Mouse (Mus musculus) left cerebral cortex, postnatal 4 days (tissue): ENCODE results near the gene Grin1. TPM values are rescaled to one million over a fixed set of nuclear protein-coding genes. Genes with fewer than 3 reads are reported as not detected.
"Not testable (repeated sequence)": the region's sequence is repeated elsewhere in the genome, so short reads cannot be mapped to it uniquely, and the experiment has no call there.

Experiments
- DNase-seq: peaks from one replicate; pipeline ENCODE4 v3.0.0-alpha.2; 2022
- intact Hi-C: fragments of 180-260 bp; cut with DNase I; formaldehyde crosslinking; loops from one replicate; pipeline ENCODE4 v1.15.1; 2025
- total RNA-seq, 2 experiments: library from RNA; stranded (reverse); gene quantifications; 2 replicates each; pipeline ENCODE4 v1.2.3; 2021

Grin1 gene
- total RNA-seq, 2 experiments from 2014 or later, result 163 to 186 TPM

DNA sequence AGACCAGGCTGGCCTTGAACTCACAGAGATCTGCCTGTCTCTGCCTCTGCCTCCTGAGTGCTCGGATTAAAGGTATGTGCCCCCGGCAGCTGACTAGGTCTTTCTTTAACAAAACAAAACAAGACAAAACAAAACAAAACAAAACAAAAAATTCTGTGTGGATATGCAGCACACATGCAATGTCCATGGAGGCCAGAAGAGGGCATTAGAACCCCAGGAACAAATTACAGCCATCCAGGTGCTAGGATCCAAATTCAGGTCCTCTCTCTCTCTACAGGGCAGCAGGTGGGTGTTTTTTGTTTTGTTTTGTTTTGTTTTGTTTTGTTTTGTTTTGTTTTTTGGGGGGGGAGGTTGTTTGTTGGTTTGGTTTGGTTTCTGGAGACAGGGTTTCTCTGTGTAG, 60.1 kb downstream of the Grin1 start:
- no peak for DNase-seq
- intact Hi-C loops, result loop anchor here (5.0 kb wide), 2 partner anchors 37 to 62 kb away; partner anchors contain the start of genes Tor4a and Tubb4b

DNA sequence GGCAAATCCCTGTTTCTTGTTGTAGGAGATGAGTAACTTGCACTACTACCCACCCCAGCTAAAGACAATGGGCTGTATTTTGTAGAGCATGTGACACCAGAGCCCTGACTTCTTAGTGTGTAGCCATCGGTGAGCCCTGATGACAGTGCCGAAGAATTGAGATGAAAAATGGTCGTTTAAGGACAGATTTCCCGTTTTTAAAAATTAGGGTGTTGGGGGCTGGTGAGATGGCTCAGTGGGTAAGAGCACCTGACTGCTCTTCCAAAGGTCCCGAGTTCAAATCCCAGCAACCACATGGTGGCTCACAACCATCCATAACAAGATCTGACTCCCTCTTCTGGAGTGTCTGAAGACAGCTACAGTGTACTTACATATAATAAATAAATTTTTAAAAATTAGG, 61.7 kb downstream of the Grin1 start:
- not testable (repeated sequence) for DNase-seq
- intact Hi-C loops, result loop anchor here (5.0 kb wide), 2 partner anchors 35 to 60 kb away; partner anchors contain the start of genes Tor4a and Tubb4b

DNA sequence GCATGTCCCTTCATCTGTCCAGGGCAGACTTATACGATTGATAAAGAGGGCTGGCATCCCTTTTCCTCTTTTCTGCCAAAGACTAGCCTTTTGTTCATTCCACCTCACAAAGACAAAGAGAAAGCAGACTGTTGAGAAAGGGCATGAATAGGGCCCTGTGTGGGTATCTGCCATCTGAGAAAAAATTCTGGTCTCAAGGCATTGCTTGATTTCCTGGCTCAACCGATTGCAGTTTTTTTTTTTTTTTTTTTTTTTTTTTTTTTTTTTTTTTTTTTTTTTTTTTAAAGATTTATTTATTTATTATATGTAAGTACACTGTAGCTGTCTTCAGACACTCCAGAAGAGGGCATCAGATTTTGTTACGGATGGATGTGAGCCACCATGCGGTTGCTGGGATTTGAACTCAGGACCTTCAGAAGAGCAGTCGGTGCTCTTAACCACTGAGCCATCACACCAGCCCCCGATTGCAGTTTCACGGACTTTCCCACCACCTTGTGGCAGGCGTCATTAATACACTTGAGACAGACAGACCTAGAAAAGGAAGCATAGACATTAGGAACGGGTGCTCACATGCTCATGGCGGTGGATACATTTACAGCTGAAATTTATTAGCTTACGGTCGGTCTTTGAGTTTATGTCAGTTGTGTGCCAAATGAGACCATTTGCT, 62.4 kb downstream of the Grin1 start:
- intact Hi-C loops, result loop anchor here (5.0 kb wide), 2 partner anchors 34 to 59 kb away; partner anchors contain the start of genes Tor4a and Tubb4b
- DNase-seq, result not testable (repeated sequence)

DNA sequence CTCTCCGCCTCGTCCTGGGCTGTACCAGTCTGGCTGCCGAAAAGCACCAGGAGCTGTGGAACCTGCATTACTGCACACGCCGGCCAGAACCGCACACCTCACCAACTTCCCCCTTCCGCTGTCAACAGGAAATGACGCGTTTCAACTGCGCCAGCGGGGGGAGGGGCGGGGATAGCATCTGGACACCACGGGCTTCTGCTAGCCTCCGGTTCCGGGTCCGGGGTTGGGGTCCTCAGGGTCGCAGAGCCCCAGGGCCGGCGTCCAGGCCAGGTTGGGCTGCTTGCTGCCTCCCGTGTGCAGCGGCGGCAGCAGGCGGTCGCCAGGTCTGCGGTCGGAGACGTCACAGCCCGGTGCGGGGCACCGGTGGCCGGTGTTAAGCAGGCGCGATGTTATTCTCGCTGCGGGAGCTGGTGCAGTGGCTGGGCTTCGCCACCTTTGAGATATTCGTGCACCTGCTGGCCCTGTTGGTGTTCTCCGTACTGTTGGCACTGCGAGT, 63.7 kb downstream of the Grin1 start, which contains the start of gene Tmem203:
TSS of gene Tmem203 (plus strand) at position 156 of the 496 bp plus-strand sequence.
- intact Hi-C loops, result loop anchor here (5.0 kb wide), 2 partner anchors 33 to 58 kb away; partner anchors contain the start of genes Tor4a and Tubb4b
- DNase-seq, result peak; percentile 91

DNA sequence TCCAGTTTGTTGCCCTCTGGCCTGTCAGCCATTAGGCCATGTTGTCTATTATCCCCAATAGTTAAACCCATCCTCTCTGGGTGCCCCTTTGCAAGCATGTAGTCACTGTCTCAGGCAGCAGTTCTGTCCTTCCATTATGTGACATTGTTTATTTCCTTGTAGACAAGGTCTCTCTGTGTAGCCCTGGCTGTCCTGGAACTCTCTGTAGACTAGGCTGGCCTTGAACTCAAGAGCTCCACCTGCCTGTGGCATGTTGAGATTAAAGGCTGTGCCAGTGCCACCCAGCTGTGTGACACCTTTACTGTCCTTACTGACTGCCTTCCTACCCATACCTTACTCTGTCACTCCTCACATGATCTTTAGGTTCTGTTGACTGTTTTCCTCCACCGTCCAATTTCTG, 66.7 kb downstream of the Grin1 start:
- intact Hi-C loops, result no loop called here
- DNase-seq, result no peak

DNA sequence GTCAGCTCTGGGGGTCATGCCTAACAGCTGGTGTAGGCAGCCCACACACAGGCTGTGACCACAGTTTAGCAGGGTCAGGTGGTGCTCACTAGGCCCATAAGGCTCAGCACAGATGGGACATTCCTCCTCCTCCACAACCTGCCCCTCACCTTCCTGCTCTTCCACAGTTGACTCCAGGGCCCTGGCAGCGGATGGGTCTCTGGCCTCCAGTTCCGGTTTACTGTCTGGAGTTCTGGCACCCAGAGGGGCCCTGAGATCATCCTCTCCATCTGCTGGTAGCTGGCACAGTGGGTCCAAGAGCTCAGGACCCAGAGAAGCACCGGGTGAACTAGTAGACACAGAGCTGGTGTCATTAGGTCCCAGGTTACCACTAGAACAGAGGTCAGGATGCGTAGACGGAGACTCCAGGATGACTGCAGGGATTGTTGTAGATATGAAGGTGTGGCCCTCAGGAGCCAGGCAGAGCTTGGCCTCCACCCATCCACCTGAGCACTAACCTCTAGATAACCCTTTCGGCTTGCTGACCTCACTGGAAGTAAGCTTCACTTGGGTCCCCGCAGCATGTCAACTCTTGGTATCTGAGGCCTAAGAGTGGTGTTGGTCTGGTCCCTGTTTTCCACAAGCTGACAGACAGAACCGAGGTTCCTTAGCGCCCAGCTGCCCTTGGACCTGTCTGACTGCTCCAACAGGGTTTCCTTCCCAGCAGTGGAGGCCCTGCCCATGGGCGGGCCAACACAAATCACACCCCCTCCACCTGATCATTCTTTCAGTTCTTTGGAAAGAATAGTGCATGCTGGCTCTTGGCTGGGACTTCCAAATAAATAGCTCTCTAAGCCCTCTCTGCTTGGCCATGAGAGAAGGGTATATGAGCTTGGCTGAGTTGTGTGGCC, 72.6 kb downstream of the Grin1 start, which contains the start of gene AL732309.1:
TSS of gene AL732309.1 (minus strand) at position 681 of the 890 bp plus-strand sequence.
- no peak for DNase-seq
- intact Hi-C loops, result no loop called here

DNA sequence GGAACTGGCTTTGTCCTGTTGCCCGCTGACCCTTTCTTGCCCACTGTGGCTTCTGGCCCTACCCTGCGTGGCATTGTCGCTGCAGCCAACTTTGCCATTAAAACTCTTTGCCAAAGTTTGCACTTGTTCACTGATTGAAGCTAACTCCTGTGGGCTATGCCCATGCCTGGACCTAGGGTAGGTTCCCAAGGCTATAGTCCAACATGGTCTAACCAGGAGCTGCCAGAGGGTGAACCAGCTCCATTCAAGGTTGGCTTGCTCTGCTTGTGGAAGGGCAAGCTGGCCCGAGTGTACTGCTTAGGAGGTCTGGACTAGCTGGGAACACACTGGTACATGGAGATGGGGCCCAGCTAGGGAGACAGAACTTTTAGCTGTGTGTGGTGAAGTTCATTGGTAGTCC, 74.8 kb downstream of the Grin1 start:
- no peak for DNase-seq
- intact Hi-C loops, result no loop called here

DNA sequence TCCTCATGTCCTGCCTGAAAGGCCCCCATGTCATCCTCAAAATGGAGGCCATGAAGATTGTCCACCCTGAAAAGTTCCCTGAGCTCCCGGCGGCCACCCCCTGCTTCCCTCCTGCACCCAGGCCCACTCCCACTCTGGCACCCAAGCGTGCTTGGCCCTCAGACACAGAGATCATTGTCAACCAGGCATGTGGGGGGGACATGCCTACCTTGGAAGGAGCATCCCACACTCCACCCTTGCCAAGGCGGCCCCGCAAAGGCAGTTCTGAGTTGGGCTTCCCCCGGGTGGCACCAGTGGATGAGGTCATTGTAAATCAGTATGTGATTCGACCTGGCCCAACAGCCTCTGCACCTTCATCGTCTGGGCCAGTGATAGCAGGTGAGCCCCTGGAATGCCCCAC, 75.6 kb downstream of the Grin1 start:
- intact Hi-C loops, result no loop called here

DNA sequence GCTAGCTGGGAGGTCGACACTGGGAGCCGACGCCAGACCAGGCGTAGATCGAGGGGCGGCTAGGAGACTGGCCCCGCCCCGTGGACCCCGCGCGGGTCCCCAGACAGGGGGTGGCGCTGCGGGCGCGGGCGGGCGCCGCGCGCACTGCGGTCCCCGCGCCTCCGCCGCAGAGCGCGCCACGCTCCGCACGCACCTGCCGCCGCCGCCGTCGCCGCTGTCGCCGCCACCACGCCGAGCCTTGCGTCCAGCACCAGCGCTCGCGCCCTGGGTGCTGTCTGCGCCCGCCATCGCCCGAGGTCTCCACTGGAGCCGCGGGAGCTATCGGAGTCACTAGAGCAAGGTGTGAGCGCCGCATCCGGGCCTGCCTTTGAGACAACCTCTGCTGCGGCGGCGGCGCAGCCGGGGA, 76.9 kb downstream of the Grin1 start, which contains the start of the genes Rnf208 and Cysrt1:
TSS of gene Rnf208 (plus strand) at position 155 of the 406 bp plus-strand sequence.
TSS of gene Cysrt1 (minus strand) at position 352 of the 406 bp plus-strand sequence.
- no peak for DNase-seq
- intact Hi-C loops, result no loop called here

More for the DNA sequence above, 75.6 kb downstream of the Grin1 start:
- no peak for DNase-seq

DNA sequence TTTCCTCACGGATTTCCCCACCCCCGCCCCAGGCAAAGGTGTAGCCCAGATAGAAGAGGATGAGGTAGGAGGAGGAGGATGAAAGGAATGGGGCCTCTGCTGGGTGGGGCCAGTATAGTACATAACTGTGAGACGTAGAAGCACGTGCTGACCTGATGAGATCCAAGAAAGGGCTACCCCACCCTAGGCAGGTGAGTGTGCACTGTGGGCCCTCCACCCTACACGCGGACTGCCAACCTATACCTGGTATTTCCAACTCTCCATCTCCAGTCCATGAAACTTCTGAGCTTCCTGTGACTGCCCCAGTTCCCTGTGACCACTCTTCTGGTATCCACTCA, 77.6 kb downstream of the Grin1 start:
- intact Hi-C loops, result no loop called here
- no peak for DNase-seq

Other genes starting within 250 kb of the Grin1 start
- not detected for gene Entpd8, start 238.9 kb downstream of the Grin1 start, total RNA-seq
- gene Noxa1, start 224.0 kb downstream of the Grin1 start, total RNA-seq, result not detected
- 10 to 100 TPM; 32.5 to 35.0 TPM for gene Nrarp, start 138.4 kb downstream of the Grin1 start, total RNA-seq
- gene Tor4a, start 122.3 kb downstream of the Grin1 start, total RNA-seq, result 1 to 10 TPM; 1.4 to 1.8 TPM
- 10 to 100 TPM; 62.6 to 65.1 TPM for gene Nelfb, start 107.7 kb downstream of the Grin1 start, total RNA-seq
- not detected for gene Stpg3, start 104.5 kb downstream of the Grin1 start, total RNA-seq
- not detected for gene Fam166a, start 100.4 kb downstream of the Grin1 start, total RNA-seq
- gene Tubb4b, start 94.5 kb downstream of the Grin1 start, total RNA-seq, result 100 to 1,000 TPM; 324 to 351 TPM
- not detected for gene Slc34a3, start 84.8 kb downstream of the Grin1 start, total RNA-seq
- not detected for gene Rnf224, start 82.4 kb downstream of the Grin1 start, total RNA-seq
- gene Rnf208, start 76.9 kb downstream of the Grin1 start, total RNA-seq, result 100 to 1,000 TPM; 169 to 189 TPM
- not detected for gene Cysrt1, start 76.7 kb downstream of the Grin1 start, total RNA-seq
- 1 to 10 TPM; 2.4 to 7.7 TPM for gene AL732309.1, start 72.3 kb downstream of the Grin1 start, total RNA-seq
- gene Tmem203, start 63.7 kb downstream of the Grin1 start, total RNA-seq, result 10 to 100 TPM; 26.4 to 26.8 TPM
- 10 to 100 TPM; 15.4 to 16.2 TPM for gene Tprn, start 56.6 kb downstream of the Grin1 start, total RNA-seq
- 10 to 100 TPM; 72.3 to 75.7 TPM for gene Ssna1, start 46.7 kb downstream of the Grin1 start, total RNA-seq
- 100 to 1,000 TPM; 108 to 121 TPM for gene Anapc2, start 46.7 kb downstream of the Grin1 start, total RNA-seq
- not detected for gene Tmem210, start 31.0 kb downstream of the Grin1 start, total RNA-seq
- not detected for gene Lrrc26, start 29.3 kb downstream of the Grin1 start, total RNA-seq
- 10 to 100 TPM; 51.0 to 61.3 TPM for gene Man1b1, start 13.2 kb upstream of the Grin1 start, total RNA-seq
- gene Dpp7, start 37.2 kb upstream of the Grin1 start, total RNA-seq, result 10 to 100 TPM; 23.0 to 27.3 TPM
- gene Uap1l1, start 46.5 kb upstream of the Grin1 start, total RNA-seq, result 1 to 10 TPM; 6.5 to 7.3 TPM
- gene Sapcd2, start 53.1 kb upstream of the Grin1 start, total RNA-seq, result 10 to 100 TPM; 11.7 to 11.8 TPM
- gene Entpd2, start 76.7 kb upstream of the Grin1 start, total RNA-seq, result 1 to 10 TPM; 6.8 to 7.2 TPM
- 100 to 1,000 TPM; 478 to 490 TPM for gene Npdc1, start 80.2 kb upstream of the Grin1 start, total RNA-seq
- gene Fut7, start 104.1 kb upstream of the Grin1 start, total RNA-seq, result under 1 TPM in 1 of 2 experiments, not detected in 1; 0.16 TPM
- gene Abca2, start 109.5 kb upstream of the Grin1 start, total RNA-seq, result 10 to 100 TPM; 78.4 to 99.2 TPM
- under 1 TPM in 1 of 2 experiments, not detected in 1; 0.52 TPM for gene Clic3, start 137.7 kb upstream of the Grin1 start, total RNA-seq
- gene Paxx, start 141.9 kb upstream of the Grin1 start, total RNA-seq, result 10 to 100 TPM; 83.1 to 92.4 TPM
- gene Ptgds, start 150.9 kb upstream of the Grin1 start, total RNA-seq, result 100 to 1,000 TPM; 665 to 881 TPM
- gene Lcn12, start 174.7 kb upstream of the Grin1 start, total RNA-seq, result not detected
- 100 to 1,000 TPM; 117 TPM for gene Fbxw5, start 181.6 kb upstream of the Grin1 start, total RNA-seq
- gene C8g, start 182.5 kb upstream of the Grin1 start, total RNA-seq, result 1 to 10 TPM in 1 of 2 experiments, under 1 TPM in 1; 0.98 to 1.3 TPM
- 1 to 10 TPM; 7.5 to 8.6 TPM for gene Traf2, start 227.8 kb upstream of the Grin1 start, total RNA-seq
- gene Edf1, start 238.7 kb upstream of the Grin1 start, total RNA-seq, result 100 to 1,000 TPM; 154 to 155 TPM